Mouse (Mus musculus): ENCODE measurements at regions not wholly inside any gene's neighbourhood (a gene's known extent, or its start where the extent isn't known, plus 50 kb on each side); places are given as distances from the start of the nearest gene placed in this dataset.

- no peak overlapping the region for H3K27ac ChIP-seq (ENCODE audit: insufficient read depth, low read length)
- no peak for TF ChIP-seq CTCF (IDR thresholded peaks at IDR 0.05; ENCODE audit: borderline replicate concordance, insufficient read depth, low read length)
- no peak for TF ChIP-seq POLR2A (IDR thresholded peaks at IDR 0.05; ENCODE audit: low read depth, low read length)
- H3K4me1 ChIP-seq (ENCODE audit: control insufficient read depth, insufficient read depth, low read length) = no peaks in the 10 kb centered on the region
- H3K4me3 ChIP-seq (ENCODE audit: insufficient read depth, low read length) = no peak overlapping the region
These were observed 559.9 kb downstream of the Rps29 start for GRCm38 (mm10) chr12:68599016-68599616.

- no peaks in the 10 kb centered on the region for H3K4me1 ChIP-seq (ENCODE audit: control insufficient read depth, insufficient read depth, low read length)
- no peak overlapping the region for H3K27ac ChIP-seq (ENCODE audit: insufficient read depth, low read length)
- TF ChIP-seq CTCF (IDR thresholded peaks at IDR 0.05; ENCODE audit: borderline replicate concordance, insufficient read depth, low read length) (no peak), POLR2A (IDR thresholded peaks at IDR 0.05; ENCODE audit: low read depth, low read length) (no peak)
- H3K4me3 ChIP-seq (ENCODE audit: insufficient read depth, low read length) = no peak overlapping the region
These were observed 573.5 kb downstream of the Rps29 start for GRCm38 (mm10) chr12:68585524-68585872.

- Histone ChIP-seq H3K4me1 (ENCODE audit: control insufficient read depth, insufficient read depth, low read length) (no peaks in the 10 kb centered on the region), H3K4me3 (ENCODE audit: insufficient read depth, low read length) (no peak overlapping the region), H3K27ac (ENCODE audit: insufficient read depth, low read length) (no peak overlapping the region)
- TF ChIP-seq POLR2A (IDR thresholded peaks at IDR 0.05; ENCODE audit: low read depth, low read length) (no peak), CTCF (IDR thresholded peaks at IDR 0.05; ENCODE audit: borderline replicate concordance, insufficient read depth, low read length) (no peak)
These were observed 574.0 kb downstream of the Rps29 start for GRCm38 (mm10) chr12:68584786-68585523.

- no peak overlapping the region for H3K27ac ChIP-seq (ENCODE audit: insufficient read depth, low read length)
- no peak overlapping the region for H3K4me3 ChIP-seq (ENCODE audit: insufficient read depth, low read length)
- H3K4me1 ChIP-seq (ENCODE audit: control insufficient read depth, insufficient read depth, low read length) = no peaks in the 10 kb centered on the region
- TF ChIP-seq POLR2A (IDR thresholded peaks at IDR 0.05; ENCODE audit: low read depth, low read length) (no peak), CTCF (IDR thresholded peaks at IDR 0.05; ENCODE audit: borderline replicate concordance, insufficient read depth, low read length) (no peak)
These were observed 579.1 kb downstream of the Rps29 start for GRCm38 (mm10) chr12:68579909-68580308.

GRCm38 (mm10) chr12:68577453-68577852 is 581.5 kb downstream of the Rps29 start:
- Histone ChIP-seq H3K27ac (ENCODE audit: insufficient read depth, low read length) (no peak overlapping the region), H3K4me3 (ENCODE audit: insufficient read depth, low read length) (no peak overlapping the region), H3K4me1 (ENCODE audit: control insufficient read depth, insufficient read depth, low read length) (no peaks in the 10 kb centered on the region)
- TF ChIP-seq POLR2A (IDR thresholded peaks at IDR 0.05; ENCODE audit: low read depth, low read length) (no peak), CTCF (IDR thresholded peaks at IDR 0.05; ENCODE audit: borderline replicate concordance, insufficient read depth, low read length) (no peak)

GRCm38 (mm10) chr12:68576855-68577254 is 582.1 kb downstream of the Rps29 start:
- Histone ChIP-seq H3K4me3 (ENCODE audit: insufficient read depth, low read length) (no peak overlapping the region), H3K4me1 (ENCODE audit: control insufficient read depth, insufficient read depth, low read length) (no peaks in the 10 kb centered on the region), H3K27ac (ENCODE audit: insufficient read depth, low read length) (no peak overlapping the region)
- TF ChIP-seq POLR2A (IDR thresholded peaks at IDR 0.05; ENCODE audit: low read depth, low read length) (no peak), CTCF (IDR thresholded peaks at IDR 0.05; ENCODE audit: borderline replicate concordance, insufficient read depth, low read length) (no peak)

- no peaks in the 10 kb centered on the region for H3K4me1 ChIP-seq (ENCODE audit: control insufficient read depth, insufficient read depth, low read length)
- TF ChIP-seq CTCF (IDR thresholded peaks at IDR 0.05; ENCODE audit: borderline replicate concordance, insufficient read depth, low read length) = no peak
- TF ChIP-seq POLR2A (IDR thresholded peaks at IDR 0.05; ENCODE audit: low read depth, low read length) = no peak
- no peak overlapping the region for H3K4me3 ChIP-seq (ENCODE audit: insufficient read depth, low read length)
- no peak overlapping the region for H3K27ac ChIP-seq (ENCODE audit: insufficient read depth, low read length)
These were observed 603.9 kb downstream of the Rps29 start for GRCm38 (mm10) chr12:68554943-68555627.

- TF ChIP-seq POLR2A (IDR thresholded peaks at IDR 0.05; ENCODE audit: low read depth, low read length) (no peak), CTCF (IDR thresholded peaks at IDR 0.05; ENCODE audit: borderline replicate concordance, insufficient read depth, low read length) (no peak)
- Histone ChIP-seq H3K27ac (ENCODE audit: insufficient read depth, low read length) (no peak overlapping the region), H3K4me3 (ENCODE audit: insufficient read depth, low read length) (no peak overlapping the region), H3K4me1 (ENCODE audit: control insufficient read depth, insufficient read depth, low read length) (no peaks in the 10 kb centered on the region)
These were observed 604.7 kb downstream of the Rps29 start for GRCm38 (mm10) chr12:68554292-68554691.

- no peak overlapping the region for H3K27ac ChIP-seq (ENCODE audit: insufficient read depth, low read length)
- no peaks in the 10 kb centered on the region for H3K4me1 ChIP-seq (ENCODE audit: control insufficient read depth, insufficient read depth, low read length)
- H3K4me3 ChIP-seq (ENCODE audit: insufficient read depth, low read length) = no peak overlapping the region
- TF ChIP-seq CTCF (IDR thresholded peaks at IDR 0.05; ENCODE audit: borderline replicate concordance, insufficient read depth, low read length) (no peak), POLR2A (IDR thresholded peaks at IDR 0.05; ENCODE audit: low read depth, low read length) (no peak)
These were observed 617.2 kb downstream of the Rps29 start for GRCm38 (mm10) chr12:68541811-68542210.

- TF ChIP-seq CTCF (IDR thresholded peaks at IDR 0.05; ENCODE audit: borderline replicate concordance, insufficient read depth, low read length) (no peak), POLR2A (IDR thresholded peaks at IDR 0.05; ENCODE audit: low read depth, low read length) (no peak)
- no peaks in the 10 kb centered on the region for H3K4me1 ChIP-seq (ENCODE audit: control insufficient read depth, insufficient read depth, low read length)
- H3K27ac ChIP-seq (ENCODE audit: insufficient read depth, low read length) = no peak overlapping the region
- no peak overlapping the region for H3K4me3 ChIP-seq (ENCODE audit: insufficient read depth, low read length)
These were observed 658.2 kb downstream of the Rps29 start for GRCm38 (mm10) chr12:68500794-68501193.
